Comparison of ENCODE assay signal across 8 mouse cellular contexts in genomic region chr11:6065046-6065521, GRCm38 (mm10). TPM values are rescaled to one million over a fixed set of nuclear protein-coding genes. Genes with fewer than 3 reads are reported as not detected.
A peak's percentile ranks its signal among the peaks of the same experiment; 100 is the strongest.
DNase-seq lines count a peak whose midpoint lies in the region; ATAC-seq lines count a peak whose summit lies in the region.

No protein-coding gene starts in this region.

- H3K4me2 ChIP-seq in kidney, embryonic 16.5 days (replicated peaks; ENCODE audit: low read depth, low read length), result peak overlapping the region; percentile 91
- peak overlapping the region; percentile 95 for H3K4me2 ChIP-seq in limb, embryonic 13.5 days (replicated peaks)
- H3K4me2 ChIP-seq in stomach, embryonic 14.5 days (replicated peaks; ENCODE audit: low read depth, low read length), result peak overlapping the region; percentile 96

- H3K4me3 ChIP-seq in kidney, embryonic 16.5 days (ENCODE audit: low read length), result peak overlapping the region; percentile 62
- H3K4me3 ChIP-seq in brown adipose tissue, adult 24 weeks (ENCODE audit: insufficient read depth, low read depth, low read length), result peak overlapping the region; percentile 37
- peak overlapping the region; percentile 57 for H3K4me3 ChIP-seq in forebrain, embryonic 10.5 days
- peak overlapping the region; percentile 60 for H3K4me3 ChIP-seq in limb, embryonic 13.5 days
- peak overlapping the region; percentile 47 for H3K4me3 ChIP-seq in stomach, embryonic 14.5 days (ENCODE audit: low read depth, low read length)

- no peak overlapping the region for H3K27ac ChIP-seq in kidney, embryonic 16.5 days (ENCODE audit: low read length)
- no peak overlapping the region for H3K27ac ChIP-seq in brown adipose tissue, adult 24 weeks (replicated peaks; ENCODE audit: low read depth, low read length)
- H3K27ac ChIP-seq in forebrain, embryonic 10.5 days, result peak overlapping the region; percentile 20; the same call in 1 of the 2 replicates
- H3K27ac ChIP-seq in limb, embryonic 13.5 days, result no peak overlapping the region
- no peak overlapping the region for H3K27ac ChIP-seq in stomach, embryonic 14.5 days (ENCODE audit: low read length)

- H3K9me3 ChIP-seq in kidney, embryonic 16.5 days (ENCODE audit: low read length), result no peaks in the 10 kb centered on the region
- no peaks in the 10 kb centered on the region for H3K9me3 ChIP-seq in forebrain, embryonic 10.5 days
- H3K9me3 ChIP-seq in limb, embryonic 13.5 days, result no peaks in the 10 kb centered on the region
- no peaks in the 10 kb centered on the region for H3K9me3 ChIP-seq in stomach, embryonic 14.5 days (ENCODE audit: control insufficient read depth, low read depth, low read length)

- DNase-seq in kidney, postnatal 25 days, result no peak
- no peak for DNase-seq in forebrain, embryonic 10.5 days (ENCODE audit: extremely low spot score, low spot score)
- no peak for DNase-seq in gastrocnemius, adult 18-20 months (ENCODE audit: low spot score)

- under 1% methylated on average over 35 of the region's 55 CpGs for WGBS in kidney, embryonic 16.5 days
- WGBS in forebrain, embryonic 10.5 days, result under 1% methylated on average over 54 of the region's 55 CpGs
- WGBS in limb, embryonic 13.5 days, result 2% methylated on average over 45 of the region's 55 CpGs
- under 1% methylated on average over 48 of the region's 55 CpGs for whole genome bisulfite sequencing in stomach, embryonic 14.5 days

- peak overlapping the region; percentile 63 for H3K9ac ChIP-seq in kidney, embryonic 16.5 days (replicated peaks; ENCODE audit: low read length)
- peak overlapping the region; percentile 56 for H3K9ac ChIP-seq in limb, embryonic 13.5 days
- no peak overlapping the region; the same call in 1 of the 2 replicates for H3K9ac ChIP-seq in stomach, embryonic 14.5 days (replicated peaks; ENCODE audit: low read depth, low read length)

- peaks cover 62% of the 10 kb centered on the region for H3K27me3 ChIP-seq in kidney, embryonic 16.5 days (ENCODE audit: insufficient read depth, low read length)
- peaks cover 93% of the 10 kb centered on the region for H3K27me3 ChIP-seq in forebrain, embryonic 10.5 days (ENCODE audit: poor library complexity, severe bottlenecking)
- H3K27me3 ChIP-seq in limb, embryonic 13.5 days, result peaks cover 99% of the 10 kb centered on the region
- H3K27me3 ChIP-seq in stomach, embryonic 14.5 days (ENCODE audit: control insufficient read depth, insufficient read depth, low read length), result peaks cover 40% of the 10 kb centered on the region

- H3K4me1 ChIP-seq in kidney, embryonic 16.5 days (ENCODE audit: insufficient read depth, low read length), result peaks cover 18% of the 10 kb centered on the region
- no peaks in the 10 kb centered on the region for H3K4me1 ChIP-seq in brown adipose tissue, adult 24 weeks (ENCODE audit: control insufficient read depth, insufficient read depth, insufficient read length, low read length)
- H3K4me1 ChIP-seq in forebrain, embryonic 10.5 days, result peaks cover 37% of the 10 kb centered on the region
- peaks cover 26% of the 10 kb centered on the region for H3K4me1 ChIP-seq in limb, embryonic 13.5 days
- peaks cover 6% of the 10 kb centered on the region for H3K4me1 ChIP-seq in stomach, embryonic 14.5 days (ENCODE audit: control insufficient read depth, insufficient read depth, low read length)

- ATAC-seq in kidney, embryonic 16.5 days (ENCODE audit: low FRiP score, low TSS enrichment), result no peak
- ATAC-seq in limb, embryonic 13.5 days (ENCODE audit: low FRiP score, low read depth), result no peak
- ATAC-seq in stomach, embryonic 14.5 days (ENCODE audit: insufficient number of reproducible peaks, insufficient read depth, low FRiP score, low read depth), result no peak; the same call in 1 of the 2 replicates
- ATAC-seq in CD4-positive, CD25-positive, alpha-beta regulatory T cell, adult 4 months, result no peak

- H3K36me3 ChIP-seq in kidney, embryonic 16.5 days (ENCODE audit: insufficient read depth, low read length), result no peaks in the 10 kb centered on the region
- H3K36me3 ChIP-seq in forebrain, embryonic 10.5 days (replicated peaks), result no peaks in the 10 kb centered on the region
- H3K36me3 ChIP-seq in limb, embryonic 13.5 days, result no peaks in the 10 kb centered on the region
- no peaks in the 10 kb centered on the region for H3K36me3 ChIP-seq in stomach, embryonic 14.5 days (ENCODE audit: control insufficient read depth, insufficient read depth, low read length)

RNA-seq across cellular contexts. Expression of gene Camk2b, which starts 1.1 kb away (rescaled TPM):
- polyA plus RNA-seq in kidney, embryonic 16.5 days (2015; fragmentation: Nextera tagmentation; extraction: Ambion mirVana), result 3.4 and 4.1 TPM in 2 replicates
- polyA plus RNA-seq in brown adipose tissue, adult 24 weeks (2012; ENCODE audit: insufficient read depth, insufficient read length, missing spikeins), result 12.1 and 18.6 TPM in 2 replicates
- 0.51 and 0.63 TPM in 2 replicates for polyA plus RNA-seq in forebrain, embryonic 10.5 days (2016; fragmentation: Nextera tagmentation; extraction: Ambion mirVana)
- 1.6 and 1.7 TPM in 2 replicates for polyA plus RNA-seq in limb, embryonic 13.5 days (2015; fragmentation: Nextera tagmentation; extraction: Ambion mirVana)
- polyA plus RNA-seq in stomach, embryonic 14.5 days (2014; fragmentation: Nextera tagmentation; extraction: Ambion mirVana), result 2.5 and 2.6 TPM in 2 replicates
- polyA plus RNA-seq in CD4-positive, CD25-positive, alpha-beta regulatory T cell, adult 4 months (2017; shearing (Covaris generic)), result 10 to 100 TPM in 1 of 2 experiments, 1 to 10 TPM in 1; 4.2 to 19.3 TPM
- 100 to 1,000 TPM; 149 to 185 TPM for total RNA-seq in gastrocnemius, adult 18-20 months (2021)
